Mouse (Mus musculus) brain, embryonic 14.5 days (tissue): ENCODE data around the gene Tuba3b.

ENCODE experiments used
- CTCF ChIP-seq: fragments of 200-500 bp; IDR thresholded peaks from 2 replicates; pipeline ENCODE4 v1.5.1; 2012; ENCODE audit warnings: inconsistent platforms, mild to moderate bottlenecking, moderate library complexity, borderline replicate concordance; ENCODE audit not compliant: insufficient read depth, insufficient read length; ENCODE audit errors: extremely low read depth
- POLR2A ChIP-seq: fragments of 200-500 bp; IDR thresholded peaks from 2 replicates; pipeline ENCODE4 v1.6.1; 2012; ENCODE audit warnings: mild to moderate bottlenecking, inconsistent platforms, borderline replicate concordance; ENCODE audit not compliant: poor library complexity, insufficient read depth, insufficient read length, severe bottlenecking; ENCODE audit errors: extremely low read depth

DNA sequence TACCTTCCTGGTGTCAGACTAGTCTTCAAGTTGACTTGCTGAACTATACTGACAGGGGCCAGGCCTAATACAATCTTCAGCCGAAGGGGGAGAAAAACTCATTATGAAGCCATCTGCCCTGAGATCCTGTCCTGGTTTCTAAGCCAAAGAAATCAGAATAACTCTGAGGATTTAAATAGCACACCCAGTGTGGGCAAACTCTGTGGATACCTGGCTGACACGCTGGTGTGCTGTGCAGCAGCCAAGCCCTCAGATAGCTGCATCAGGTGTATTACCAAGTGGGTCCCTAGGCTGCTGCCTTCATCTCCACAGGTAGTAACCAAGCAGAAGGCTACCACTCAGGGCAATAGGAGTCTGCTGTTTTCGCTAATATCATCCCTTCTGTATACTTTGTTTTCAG lies 2.9 kb upstream of the Tuba3b start:
- TF ChIP-seq CTCF (no peak), POLR2A (no peak)
